Mouse (Mus musculus): ENCODE results near the gene Cyp2g1. TPM values are rescaled to one million over a fixed set of nuclear protein-coding genes. Genes with fewer than 3 reads are reported as not detected.

The Cyp2g1 gene
- total RNA-seq (2014; rRNA removed), result not detected in 2 replicates
- 0.08 TPM in 1 of 2 replicates, not detected in the other for polyA plus RNA-seq (2015; fragmentation: Nextera tagmentation; extraction: Ambion mirVana)

GRCm38 (mm10) chr7:26808592-26808991 is at the start of gene Cyp2g1:
Gene Cyp2g1, plus strand, starts transcription at chr7:26808892.
- no peak for TF ChIP-seq CTCF (IDR thresholded peaks at IDR 0.05; ENCODE audit: low read depth)
- Histone ChIP-seq H3K4me1 (ENCODE audit: insufficient read depth, low read length) (no peaks in the 10 kb centered on the region), H3K9ac (replicated peaks; ENCODE audit: low read length) (no peak within 1 kb of the TSS), H3K4me3 (ENCODE audit: low read length) (no peak within 1 kb of the TSS), H3K36me3 (ENCODE audit: insufficient read depth, low read length) (no peaks in the 10 kb centered on the region), H3K4me2 (ENCODE audit: low read depth, low read length) (no peak within 1 kb of the TSS), H3K9me3 (ENCODE audit: low read length) (no peaks in the 10 kb centered on the region), H3K27ac (no peak within 1 kb of the TSS), H3K27me3 (ENCODE audit: insufficient read depth, low read length) (no peaks in the 10 kb centered on the region)
- ATAC-seq (no peak), DNase-seq (ENCODE audit: low spot score) (no peak)
- 95% methylated on average over 2 of the region's 2 CpGs for WGBS

- Histone ChIP-seq H3K9ac (replicated peaks; ENCODE audit: low read length) (no peak overlapping the region), H3K27me3 (ENCODE audit: insufficient read depth, low read length) (no peaks in the 10 kb centered on the region), H3K4me3 (ENCODE audit: low read length) (no peak overlapping the region), H3K4me1 (ENCODE audit: insufficient read depth, low read length) (no peaks in the 10 kb centered on the region), H3K36me3 (ENCODE audit: insufficient read depth, low read length) (no peaks in the 10 kb centered on the region), H3K9me3 (ENCODE audit: low read length) (no peaks in the 10 kb centered on the region), H3K27ac (no peak overlapping the region), H3K4me2 (ENCODE audit: low read depth, low read length) (no peak overlapping the region)
- 63% methylated on average over 1 of the region's 1 CpGs for WGBS
- DNase-seq (ENCODE audit: low spot score), result no peak
- ATAC-seq, result no peak
- TF ChIP-seq CTCF (IDR thresholded peaks at IDR 0.05; ENCODE audit: low read depth), result peak; percentile 36
These were observed 41.6 kb upstream of the Cyp2g1 start for GRCm38 (mm10) chr7:26767084-26767483.

- Histone ChIP-seq H3K27ac (no peak overlapping the region), H3K27me3 (ENCODE audit: insufficient read depth, low read length) (no peaks in the 10 kb centered on the region), H3K9me3 (ENCODE audit: low read length) (no peaks in the 10 kb centered on the region), H3K9ac (replicated peaks; ENCODE audit: low read length) (no peak overlapping the region), H3K4me3 (ENCODE audit: low read length) (no peak overlapping the region), H3K4me1 (ENCODE audit: insufficient read depth, low read length) (no peaks in the 10 kb centered on the region), H3K36me3 (ENCODE audit: insufficient read depth, low read length) (no peaks in the 10 kb centered on the region), H3K4me2 (ENCODE audit: low read depth, low read length) (no peak overlapping the region)
- no peak for DNase-seq (ENCODE audit: low spot score)
- no peak for TF ChIP-seq CTCF (IDR thresholded peaks at IDR 0.05; ENCODE audit: low read depth)
- 79% methylated on average over 9 of the region's 9 CpGs for WGBS
- ATAC-seq, result no peak
These were observed 38.7 kb upstream of the Cyp2g1 start for GRCm38 (mm10) chr7:26769881-26770470.

GRCm38 (mm10) chr7:26772866-26773586 is 35.7 kb upstream of the Cyp2g1 start:
- Histone ChIP-seq H3K9me3 (ENCODE audit: low read length) (no peaks in the 10 kb centered on the region), H3K36me3 (ENCODE audit: insufficient read depth, low read length) (no peaks in the 10 kb centered on the region), H3K4me2 (ENCODE audit: low read depth, low read length) (no peak overlapping the region), H3K27ac (no peak overlapping the region), H3K27me3 (ENCODE audit: insufficient read depth, low read length) (no peaks in the 10 kb centered on the region), H3K4me1 (ENCODE audit: insufficient read depth, low read length) (no peaks in the 10 kb centered on the region), H3K4me3 (ENCODE audit: low read length) (no peak overlapping the region), H3K9ac (replicated peaks; ENCODE audit: low read length) (no peak overlapping the region)
- ATAC-seq (no peak), DNase-seq (ENCODE audit: low spot score) (no peak)
- TF ChIP-seq CTCF (IDR thresholded peaks at IDR 0.05; ENCODE audit: low read depth), result no peak
- WGBS, result 81% methylated on average over 3 of the region's 3 CpGs

GRCm38 (mm10) chr7:26775866-26776265 is 32.8 kb upstream of the Cyp2g1 start:
- no peaks in the 10 kb centered on the region for H3K36me3 ChIP-seq (ENCODE audit: insufficient read depth, low read length)
- no peaks in the 10 kb centered on the region for H3K4me1 ChIP-seq (ENCODE audit: insufficient read depth, low read length)
- WGBS, result 23% methylated on average over 6 of the region's 6 CpGs
- TF ChIP-seq CTCF (IDR thresholded peaks at IDR 0.05; ENCODE audit: low read depth), result peak; percentile 59
- no peaks in the 10 kb centered on the region for H3K27me3 ChIP-seq (ENCODE audit: insufficient read depth, low read length)
- no peak overlapping the region for H3K4me3 ChIP-seq (ENCODE audit: low read length)
- no peak overlapping the region for H3K27ac ChIP-seq
- ATAC-seq (no peak), DNase-seq (ENCODE audit: low spot score) (peak; percentile 42)
- H3K9ac ChIP-seq (replicated peaks; ENCODE audit: low read length), result no peak overlapping the region
- H3K4me2 ChIP-seq (ENCODE audit: low read depth, low read length), result no peak overlapping the region
- H3K9me3 ChIP-seq (ENCODE audit: low read length), result no peaks in the 10 kb centered on the region

GRCm38 (mm10) chr7:26777806-26778205 is 30.9 kb upstream of the Cyp2g1 start:
- TF ChIP-seq CTCF (IDR thresholded peaks at IDR 0.05; ENCODE audit: low read depth), result peak; percentile 29
- Histone ChIP-seq H3K4me3 (ENCODE audit: low read length) (no peak overlapping the region), H3K27ac (no peak overlapping the region), H3K4me1 (ENCODE audit: insufficient read depth, low read length) (no peaks in the 10 kb centered on the region), H3K27me3 (ENCODE audit: insufficient read depth, low read length) (no peaks in the 10 kb centered on the region), H3K9me3 (ENCODE audit: low read length) (no peaks in the 10 kb centered on the region), H3K36me3 (ENCODE audit: insufficient read depth, low read length) (no peaks in the 10 kb centered on the region), H3K9ac (replicated peaks; ENCODE audit: low read length) (no peak overlapping the region), H3K4me2 (ENCODE audit: low read depth, low read length) (no peak overlapping the region)
- WGBS, result 52% methylated on average over 2 of the region's 2 CpGs
- no peak for ATAC-seq
- DNase-seq (ENCODE audit: low spot score), result no peak

- Histone ChIP-seq H3K9ac (replicated peaks; ENCODE audit: low read length) (no peak overlapping the region), H3K4me2 (ENCODE audit: low read depth, low read length) (no peak overlapping the region), H3K36me3 (ENCODE audit: insufficient read depth, low read length) (no peaks in the 10 kb centered on the region), H3K4me3 (ENCODE audit: low read length) (no peak overlapping the region), H3K27me3 (ENCODE audit: insufficient read depth, low read length) (no peaks in the 10 kb centered on the region), H3K4me1 (ENCODE audit: insufficient read depth, low read length) (no peaks in the 10 kb centered on the region), H3K27ac (no peak overlapping the region), H3K9me3 (ENCODE audit: low read length) (no peaks in the 10 kb centered on the region)
- 32% methylated on average over 6 of the region's 6 CpGs for WGBS
- peak; percentile 69 for TF ChIP-seq CTCF (IDR thresholded peaks at IDR 0.05; ENCODE audit: low read depth)
- ATAC-seq (no peak), DNase-seq (ENCODE audit: low spot score) (peak; percentile 15)
These were observed 30.2 kb upstream of the Cyp2g1 start for GRCm38 (mm10) chr7:26778474-26778873.
